Mouse (Mus musculus) CD4-positive naive resting alpha-beta T cell, adult 57 days (primary cell): ENCODE results near the gene Serpina3n. TPM values are rescaled to one million over a fixed set of nuclear protein-coding genes. Genes with fewer than 3 reads are reported as not detected.

Experiments
- total RNA-seq: library from RNA; stranded (reverse); gene quantifications from one replicate; pipeline ENCODE4 v1.2.4, GENCODE M21; 2023

The Serpina3n gene
- not detected for total RNA-seq

DNA sequence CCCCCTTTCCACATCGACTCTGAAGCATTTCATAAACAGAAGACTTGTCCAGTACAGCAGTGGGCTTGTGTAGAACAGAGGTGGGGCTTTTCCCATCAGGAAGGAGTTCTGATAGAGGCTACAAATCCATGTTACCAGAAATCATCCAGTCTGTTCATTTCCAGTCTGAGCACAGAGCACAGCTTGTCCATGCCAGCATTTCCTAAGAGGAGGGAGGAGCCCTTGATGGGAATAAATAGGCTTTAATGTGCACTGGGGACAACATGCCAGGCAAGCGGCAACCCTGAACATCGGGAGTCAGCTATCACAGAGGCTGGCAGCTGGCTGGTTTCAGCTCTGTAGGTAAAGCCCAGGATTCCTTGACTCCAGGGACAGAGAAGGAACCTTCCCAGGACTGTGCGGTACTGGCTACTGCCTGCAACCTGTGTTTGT lies at the start of gene Serpina3n:
Serpina3n (plus strand) TSS at position 276 of the 432 bp plus-strand sequence.

Other genes with a start within 250 kb of the Serpina3n start
- gene Serpina3f, start 192.2 kb upstream of the Serpina3n start, total RNA-seq = 0.65 TPM
- 10.6 TPM for gene Serpina3g, start 170.5 kb upstream of the Serpina3n start, total RNA-seq
- not detected for gene Serpina3i, start 143.6 kb upstream of the Serpina3n start, total RNA-seq
- not detected for gene Serpina3j, start 92.2 kb upstream of the Serpina3n start, total RNA-seq
- gene Serpina3k, start 68.2 kb upstream of the Serpina3n start, total RNA-seq = not detected
- gene Serpina3m, start 68.2 kb upstream of the Serpina3n start, total RNA-seq = not detected
- not detected for gene Gsc, start 66.6 kb downstream of the Serpina3n start, total RNA-seq